Mouse (Mus musculus) midbrain, embryonic 11.5 days (tissue): Measurements from ENCODE around the gene Ing3. TPM values are rescaled to one million over a fixed set of nuclear protein-coding genes. Genes with fewer than 3 reads are reported as not detected.
A peak's percentile ranks its signal among the peaks of the same experiment; 100 is the strongest.

Experiments
- ATAC-seq: fragments of 200-750 bp; cut with Nextera tagmentation; 2 replicates; pipeline ENCODE4 v1.8.0; 2017; ENCODE audit warnings: moderate TSS enrichment, moderate library complexity; ENCODE audit not compliant: low FRiP score
- DNase-seq: peaks from one replicate; pipeline ENCODE4 v3.0.0; 2015; ENCODE audit warnings: low spot score; ENCODE audit errors: missing footprints
- H3K27ac ChIP-seq: fragments of 300-500 bp; sonication (generic); 2 replicates; pipeline ENCODE4 v1.5.1; 2014; ENCODE audit warnings: low read depth, low read length
- H3K27me3 ChIP-seq: fragments of 300-500 bp; sonication (generic); 2 replicates; pipeline ENCODE4 v1.6.1; 2014; ENCODE audit warnings: mild to moderate bottlenecking, low read length, moderate library complexity, mixed read lengths; ENCODE audit not compliant: control insufficient read depth, insufficient read depth
- H3K36me3 ChIP-seq: fragments of 300-500 bp; sonication (generic); 2 replicates; pipeline ENCODE4 v1.6.1; 2014; ENCODE audit warnings: mild to moderate bottlenecking, low read length, moderate library complexity, mixed read lengths; ENCODE audit not compliant: control insufficient read depth, insufficient read depth
- H3K4me1 ChIP-seq: fragments of 300-500 bp; sonication (generic); 2 replicates; pipeline ENCODE4 v1.6.1; 2014; ENCODE audit warnings: low read length; ENCODE audit not compliant: control insufficient read depth, insufficient read depth
- H3K4me2 ChIP-seq: fragments of 300-500 bp; sonication (generic); 2 replicates; pipeline ENCODE4 v1.6.1; 2014; ENCODE audit warnings: mild to moderate bottlenecking, moderate library complexity
- H3K4me3 ChIP-seq: fragments of 300-500 bp; sonication (generic); 2 replicates; pipeline ENCODE4 v1.5.1; 2014; ENCODE audit warnings: low read depth, low read length
- H3K9ac ChIP-seq: fragments of 300-500 bp; sonication (generic); 2 replicates; pipeline ENCODE4 v1.6.1; 2014; ENCODE audit warnings: low read length
- H3K9me3 ChIP-seq: fragments of 300-500 bp; sonication (generic); 2 replicates; pipeline ENCODE4 v1.6.1; 2016; ENCODE audit warnings: low read length; ENCODE audit not compliant: control insufficient read depth
- WGBS: fragments of 180-500 bp; shearing (Covaris S2); extraction: QIAGEN DNeasy Blood & Tissue Kit; methylation state at CpG from one replicate; pipeline ENCODE4 v1.1.7; 2014; 5-methylcytosine and 5-hydroxymethylcytosine counted together
- polyA plus RNA-seq: library from polyadenylated mRNA; unstranded; fragments of >200 nt; fragmentation: Nextera tagmentation; extraction: Ambion mirVana; gene quantifications from 2 replicates; pipeline ENCODE4 v1.2.1, GENCODE M21; 2014

Ing3 gene
- polyA plus RNA-seq, 1 experiment from 2014 or later = 44.6 TPM

DNA sequence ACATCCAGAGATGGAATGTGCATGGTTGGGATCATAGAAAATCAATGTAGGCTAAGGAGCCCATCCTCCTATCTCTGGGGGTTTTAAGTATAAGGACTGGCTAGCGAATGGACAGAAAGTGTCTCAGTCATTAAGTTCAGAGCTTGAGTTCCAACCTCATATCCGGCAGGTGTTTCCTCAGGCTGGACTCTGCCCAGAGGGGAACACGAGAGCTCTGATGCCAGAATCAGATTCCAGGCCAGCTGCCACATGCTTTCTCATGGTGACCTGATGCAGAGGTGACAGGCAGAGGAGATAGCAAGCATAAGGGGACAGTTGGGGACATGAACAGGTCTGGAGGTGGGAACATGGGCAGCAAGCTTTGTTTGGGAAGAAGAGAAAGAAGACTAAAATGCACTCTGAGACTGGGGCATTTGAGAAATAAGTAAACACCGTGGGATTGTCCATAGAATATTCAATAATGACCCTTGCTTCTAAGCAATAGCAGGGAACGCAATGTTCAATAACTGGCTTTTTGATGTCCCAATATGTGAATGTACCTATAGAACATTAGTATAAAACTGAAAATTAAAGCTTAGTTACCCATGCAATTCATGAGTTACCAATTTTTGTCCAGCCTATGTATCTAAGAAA lies 52.0 kb downstream of the Ing3 start:
- H3K4me2 ChIP-seq = no peak overlapping the region
- DNase-seq (peak; percentile 54), ATAC-seq (no peak)
- 90% methylated on average over 5 of the region's 5 CpGs for WGBS
- no peaks in the 10 kb centered on the region for H3K36me3 ChIP-seq
- H3K27ac ChIP-seq = no peak overlapping the region
- no peaks in the 10 kb centered on the region; the same call in 1 of the 2 replicates for H3K4me1 ChIP-seq
- no peak overlapping the region for H3K4me3 ChIP-seq
- H3K27me3 ChIP-seq = no peaks in the 10 kb centered on the region
- H3K9ac ChIP-seq = no peak overlapping the region
- H3K9me3 ChIP-seq = no peaks in the 10 kb centered on the region

DNA sequence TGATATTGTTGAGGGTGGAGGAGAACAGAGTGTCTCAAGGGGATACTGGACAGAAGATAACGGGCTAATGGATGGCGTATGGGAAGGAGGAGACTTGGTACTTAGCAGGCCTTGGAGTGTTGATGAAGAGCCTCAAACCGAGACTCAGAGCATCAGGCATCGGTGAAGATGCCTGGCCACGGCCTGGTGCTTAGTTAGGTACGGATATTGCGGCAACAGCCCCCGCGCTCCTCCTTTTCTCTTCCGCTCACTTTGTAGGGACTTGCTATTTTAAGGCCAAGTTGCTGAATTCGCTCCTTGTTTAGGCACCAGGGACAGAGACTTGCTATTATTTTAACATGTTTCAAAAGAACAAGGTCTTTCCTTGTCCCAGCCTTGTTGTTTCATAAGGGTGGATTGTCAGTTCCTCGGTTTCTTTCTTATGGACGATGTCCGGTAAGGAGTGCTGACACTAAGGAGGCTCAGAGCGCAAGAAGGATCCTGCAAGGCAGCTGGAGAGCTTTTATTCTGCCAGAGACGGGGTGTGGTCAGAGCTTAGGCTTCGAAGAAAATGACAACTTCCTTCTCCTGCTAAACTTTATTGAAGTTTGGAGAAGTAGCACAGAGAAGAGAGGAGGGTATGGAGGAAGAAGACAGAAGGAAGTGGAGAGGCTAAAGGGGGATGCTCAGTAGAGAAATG lies 53.3 kb downstream of the Ing3 start:
- DNase-seq = peak; percentile 90
- Histone ChIP-seq H3K4me3 (no peak overlapping the region), H3K27ac (no peak overlapping the region), H3K9me3 (no peaks in the 10 kb centered on the region), H3K4me2 (peak overlapping the region; percentile 31), H3K9ac (no peak overlapping the region), H3K27me3 (no peaks in the 10 kb centered on the region), H3K36me3 (no peaks in the 10 kb centered on the region), H3K4me1 (no peaks in the 10 kb centered on the region; the same call in 1 of the 2 replicates)
- ATAC-seq = no peak
- WGBS = 33% methylated on average over 17 of the region's 17 CpGs

DNA sequence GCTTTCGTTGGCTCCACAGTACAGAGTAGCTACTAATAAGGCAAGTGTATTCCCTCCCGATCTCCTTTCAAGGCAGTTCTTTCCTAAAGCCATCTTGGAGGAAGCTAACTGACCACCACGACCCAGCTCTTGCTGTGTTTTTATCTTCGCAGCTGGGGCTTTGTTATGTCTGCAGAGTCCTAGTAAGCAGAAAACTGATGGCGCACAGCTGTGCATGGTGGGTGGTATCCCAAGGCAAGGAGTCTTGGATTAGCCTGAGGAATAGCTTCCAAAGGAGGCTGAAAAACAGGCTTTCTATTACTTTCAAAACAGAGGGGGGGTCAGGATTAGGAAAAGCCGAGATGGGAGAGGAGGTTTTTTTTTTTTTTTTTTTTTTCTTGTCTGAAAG lies 53.8 kb downstream of the Ing3 start:
- WGBS = 4% methylated on average over 6 of the region's 6 CpGs
- no peaks in the 10 kb centered on the region for H3K36me3 ChIP-seq
- H3K27me3 ChIP-seq = no peaks in the 10 kb centered on the region
- H3K27ac ChIP-seq = no peak overlapping the region
- H3K9ac ChIP-seq = no peak overlapping the region
- H3K4me2 ChIP-seq = peak overlapping the region; percentile 31
- H3K4me3 ChIP-seq = no peak overlapping the region
- H3K9me3 ChIP-seq = no peaks in the 10 kb centered on the region
- H3K4me1 ChIP-seq = no peaks in the 10 kb centered on the region; the same call in 1 of the 2 replicates
- DNase-seq (no peak), ATAC-seq (peak; percentile 54; the same call in 1 of the 2 replicates)

DNA sequence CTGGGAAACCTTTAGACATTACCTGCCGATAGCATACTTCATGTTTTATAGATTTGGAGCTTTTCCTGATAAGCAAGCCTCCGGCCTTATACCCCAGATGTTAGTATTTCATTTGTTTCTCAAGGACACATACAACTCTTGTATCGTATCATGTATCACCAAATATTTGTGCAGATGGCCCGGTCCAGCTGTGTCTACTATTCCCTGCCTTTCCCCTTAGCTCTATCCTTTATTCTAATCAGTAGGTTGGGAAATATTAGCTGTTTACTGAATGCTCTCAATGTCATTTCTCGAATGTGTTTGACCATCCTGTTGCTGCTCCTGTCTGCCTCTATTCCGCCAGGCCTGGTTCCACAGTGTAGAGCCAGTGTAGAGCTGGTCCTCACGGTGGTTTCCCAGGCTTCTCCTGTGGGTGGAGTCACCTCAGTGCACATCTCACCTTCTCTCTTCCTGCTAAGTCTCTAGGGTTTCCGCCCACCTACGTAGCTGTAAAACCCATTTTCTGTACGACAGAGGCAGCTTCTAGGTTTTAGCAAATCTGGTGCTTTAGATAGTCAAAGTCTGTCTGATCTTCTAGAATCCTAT lies 54.7 kb downstream of the Ing3 start:
- Histone ChIP-seq H3K4me2 (no peak overlapping the region), H3K36me3 (no peaks in the 10 kb centered on the region), H3K27ac (no peak overlapping the region), H3K4me3 (no peak overlapping the region), H3K9ac (no peak overlapping the region), H3K27me3 (no peaks in the 10 kb centered on the region), H3K9me3 (no peaks in the 10 kb centered on the region), H3K4me1 (no peaks in the 10 kb centered on the region; the same call in 1 of the 2 replicates)
- 78% methylated on average over 10 of the region's 10 CpGs for WGBS
- peak; percentile 83 for DNase-seq
- ATAC-seq = no peak

DNA sequence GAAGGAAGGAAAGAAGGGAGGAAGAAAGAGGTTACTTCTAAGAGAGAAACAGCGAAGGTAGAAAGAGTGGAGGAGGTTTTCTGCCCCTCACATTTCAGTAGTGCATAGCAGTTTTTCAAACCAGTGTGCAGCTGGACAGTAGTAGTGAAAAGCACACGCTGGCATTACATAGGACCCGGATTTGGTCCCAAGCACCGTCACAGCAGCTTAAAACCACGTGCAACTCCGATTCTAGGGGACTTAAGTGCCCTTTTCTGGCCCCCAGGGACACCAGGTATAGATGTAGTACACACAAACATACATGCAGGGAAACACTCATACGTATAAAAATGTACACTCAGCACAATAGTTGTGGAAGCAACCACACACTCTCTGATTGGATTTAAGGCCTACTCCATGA lies 59.0 kb downstream of the Ing3 start:
- 92% methylated on average over 7 of the region's 7 CpGs for WGBS
- no peaks in the 10 kb centered on the region for H3K4me1 ChIP-seq
- ATAC-seq (no peak), DNase-seq (peak; percentile 62)
- H3K36me3 ChIP-seq = no peaks in the 10 kb centered on the region
- H3K4me2 ChIP-seq = no peak overlapping the region
- H3K4me3 ChIP-seq = no peak overlapping the region
- no peak overlapping the region for H3K9ac ChIP-seq
- H3K27me3 ChIP-seq = no peaks in the 10 kb centered on the region
- H3K27ac ChIP-seq = no peak overlapping the region
- H3K9me3 ChIP-seq = no peaks in the 10 kb centered on the region

DNA sequence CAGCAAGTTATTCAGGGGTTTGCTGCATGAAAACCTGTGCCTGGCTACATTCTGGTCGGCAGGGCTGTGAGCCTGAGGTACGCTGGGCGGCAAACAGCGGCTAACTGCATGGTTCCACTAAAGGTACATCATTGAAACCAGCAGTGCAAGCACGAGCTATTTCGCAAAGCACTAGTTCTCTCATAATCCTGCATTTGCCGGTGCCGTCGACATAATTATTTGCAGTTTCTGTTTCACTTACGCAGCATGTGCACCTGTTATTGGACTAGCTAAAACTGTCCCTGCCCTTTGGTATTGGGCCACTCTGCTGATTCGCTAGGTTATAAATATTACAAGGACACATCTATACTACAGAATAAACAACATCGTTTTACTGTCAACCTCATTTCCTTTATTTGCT lies 60.9 kb downstream of the Ing3 start:
- Histone ChIP-seq H3K4me2 (no peak overlapping the region), H3K27ac (no peak overlapping the region), H3K9me3 (no peaks in the 10 kb centered on the region), H3K9ac (no peak overlapping the region), H3K4me3 (no peak overlapping the region), H3K4me1 (no peaks in the 10 kb centered on the region), H3K36me3 (no peaks in the 10 kb centered on the region), H3K27me3 (no peaks in the 10 kb centered on the region)
- DNase-seq = peak; percentile 10
- 87% methylated on average over 12 of the region's 12 CpGs for WGBS
- ATAC-seq = no peak

DNA sequence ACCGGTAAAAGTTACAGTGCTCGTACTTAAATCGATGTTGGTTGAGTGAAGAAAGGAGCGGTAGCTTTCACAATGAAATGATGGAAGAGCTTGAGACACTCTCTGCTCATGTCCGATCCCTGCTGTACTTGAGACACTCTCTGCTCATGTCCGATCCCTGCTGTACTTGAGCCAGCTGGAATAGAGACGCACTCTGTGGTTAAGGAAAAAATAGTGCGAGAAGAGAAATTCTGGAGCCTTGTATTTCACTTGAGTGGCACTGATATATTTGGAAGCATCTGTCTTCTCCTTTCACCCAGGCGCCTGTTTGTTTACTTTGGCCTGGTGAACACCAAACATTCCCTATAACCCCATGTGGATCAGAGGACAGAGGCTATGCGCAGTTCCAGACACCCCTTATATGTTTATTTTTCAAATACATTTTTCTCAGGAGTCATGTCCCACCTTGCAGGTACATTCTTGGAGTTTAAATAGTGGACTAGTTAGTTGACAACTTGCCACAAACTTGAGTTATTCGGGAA lies 61.5 kb downstream of the Ing3 start:
- H3K4me2 ChIP-seq = no peak overlapping the region
- ATAC-seq (no peak), DNase-seq (no peak)
- H3K36me3 ChIP-seq = no peaks in the 10 kb centered on the region
- no peak overlapping the region for H3K27ac ChIP-seq
- H3K9ac ChIP-seq = no peak overlapping the region
- H3K4me1 ChIP-seq = no peaks in the 10 kb centered on the region
- H3K4me3 ChIP-seq = no peak overlapping the region
- no peaks in the 10 kb centered on the region for H3K27me3 ChIP-seq
- H3K9me3 ChIP-seq = no peaks in the 10 kb centered on the region
- 93% methylated on average over 11 of the region's 11 CpGs for WGBS

DNA sequence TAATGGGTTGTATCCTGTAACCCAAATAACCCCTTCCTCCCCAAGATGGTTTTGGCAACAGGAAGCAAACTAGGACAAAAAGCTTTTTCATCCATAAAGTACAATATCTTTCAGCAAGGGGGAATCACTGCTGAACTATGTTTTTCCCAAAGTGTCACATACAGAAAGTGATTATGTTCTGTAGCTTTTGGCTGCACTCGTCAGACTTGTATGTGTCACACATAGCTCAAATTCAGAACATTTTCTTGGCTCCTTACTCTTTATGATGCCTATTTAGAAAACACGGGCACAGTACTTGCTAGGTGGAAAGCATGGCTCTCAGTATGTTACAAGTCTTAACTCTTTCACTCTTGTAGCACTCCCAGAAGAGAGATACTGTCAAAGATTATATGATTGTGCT lies 62.2 kb downstream of the Ing3 start:
- H3K4me3 ChIP-seq = no peak overlapping the region
- H3K9ac ChIP-seq = no peak overlapping the region
- no peaks in the 10 kb centered on the region for H3K27me3 ChIP-seq
- H3K36me3 ChIP-seq = no peaks in the 10 kb centered on the region
- WGBS = 84% methylated on average over 2 of the region's 2 CpGs
- no peaks in the 10 kb centered on the region for H3K9me3 ChIP-seq
- no peak overlapping the region for H3K27ac ChIP-seq
- DNase-seq (no peak), ATAC-seq (no peak)
- H3K4me1 ChIP-seq = no peaks in the 10 kb centered on the region
- no peak overlapping the region for H3K4me2 ChIP-seq

DNA sequence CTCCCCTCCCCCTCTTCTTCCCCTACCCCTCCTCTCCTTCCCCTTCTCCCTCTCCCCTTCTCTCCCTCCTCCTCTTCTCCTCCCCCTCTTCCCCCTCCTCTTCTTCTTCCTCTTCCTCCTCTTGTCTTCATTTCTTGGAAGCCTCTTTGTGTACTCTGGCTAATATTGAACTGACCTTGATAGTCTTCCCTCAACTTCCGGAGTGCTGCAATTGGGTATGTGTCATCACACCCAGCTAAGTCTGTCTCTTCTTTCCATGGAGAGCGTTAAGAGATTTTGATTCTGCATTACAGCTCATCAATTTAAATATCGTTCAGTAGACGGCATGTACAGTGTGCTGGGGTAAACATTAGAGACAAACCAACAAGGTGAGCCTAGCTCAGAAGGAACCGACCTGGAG lies 62.7 kb downstream of the Ing3 start:
- no peak for ATAC-seq

More for the DNA sequence above, 62.7 kb downstream of the Ing3 start:
- Histone ChIP-seq H3K27ac (no peak overlapping the region), H3K4me2 (no peak overlapping the region), H3K4me1 (no peaks in the 10 kb centered on the region), H3K36me3 (no peaks in the 10 kb centered on the region), H3K27me3 (no peaks in the 10 kb centered on the region), H3K9me3 (no peaks in the 10 kb centered on the region), H3K4me3 (no peak overlapping the region), H3K9ac (no peak overlapping the region)
- DNase-seq = no peak
- 87% methylated on average over 5 of the region's 5 CpGs for WGBS
